Mouse (Mus musculus): ENCODE results near the gene Zfp574. TPM values are rescaled to one million over a fixed set of nuclear protein-coding genes. Genes with fewer than 3 reads are reported as not detected.

Gene Zfp574
- total RNA-seq, 1 experiment: 18.9 TPM

DNA sequence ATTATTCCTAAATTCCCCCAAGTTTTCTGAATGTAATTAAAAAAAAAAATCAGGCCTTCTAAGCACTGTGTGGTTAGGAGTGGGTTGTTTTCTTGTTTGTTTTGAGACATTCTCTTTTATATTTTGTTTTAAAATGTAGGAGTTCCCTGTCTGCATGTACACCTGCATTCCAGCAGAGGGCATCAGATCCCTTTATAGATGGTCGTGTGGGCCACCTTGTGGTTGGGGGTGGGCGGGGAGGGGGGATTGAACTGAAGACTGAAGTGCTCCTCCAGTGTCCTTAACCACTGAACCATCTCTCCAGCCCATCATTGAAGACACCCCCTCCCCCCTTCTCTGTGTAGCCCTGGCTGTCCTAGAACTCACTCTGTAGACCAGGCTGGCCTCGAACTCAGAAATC, 14.3 kb downstream of the Zfp574 start:
- in situ Hi-C loops (cut with MboI; ENCODE audit: low sequenced_read_pairs in 2 of 2, unreplicated experiment in 2 of 2): no loop called here
- Histone ChIP-seq H3K4me3 (ENCODE audit: insufficient read depth in 1 of 2, low read depth in 1 of 2, low read length in 2 of 2, poor library complexity in 1 of 2, severe bottlenecking in 1 of 2) (no peak overlapping the region), H3K9me3 (ENCODE audit: control insufficient read depth, insufficient read depth, low read depth, low read length) (no peaks in the 10 kb centered on the region), H3K27ac (ENCODE audit: insufficient read depth, low read depth, low read length, poor library complexity, severe bottlenecking) (no peak overlapping the region), H3K9ac (ENCODE audit: insufficient read depth, low read depth, low read length, poor library complexity, severe bottlenecking) (no peak overlapping the region), H3K36me3 (ENCODE audit: control insufficient read depth, insufficient read depth, low read length, poor library complexity, severe bottlenecking) (peaks cover 14% of the 10 kb centered on the region), H3K4me1 (ENCODE audit: control insufficient read depth in 2 of 2, insufficient read depth in 2 of 2, low read length in 2 of 2, poor library complexity in 1 of 2) (peaks cover 3 to 24% of the 10 kb centered on the region in 2 experiments; a peak in 3 of 4 replicates)
- DNase-seq (ENCODE audit: low read depth, low spot score): no peak
- TF ChIP-seq MAFK (IDR thresholded peaks at IDR 0.05; ENCODE audit: insufficient read depth, low read depth, low read length) (no peak), CHD2 (IDR thresholded peaks at IDR 0.05; ENCODE audit: low read depth, low read length) (no peak), HCFC1 (IDR thresholded peaks at IDR 0.05; ENCODE audit: borderline replicate concordance, insufficient read depth, low read length) (no peak), ZNF384 (IDR thresholded peaks at IDR 0.05; ENCODE audit: low read depth, low read length) (no peak), ZC3H11A (IDR thresholded peaks at IDR 0.05; ENCODE audit: borderline replicate concordance, low read depth, low read length) (no peak)

DNA sequence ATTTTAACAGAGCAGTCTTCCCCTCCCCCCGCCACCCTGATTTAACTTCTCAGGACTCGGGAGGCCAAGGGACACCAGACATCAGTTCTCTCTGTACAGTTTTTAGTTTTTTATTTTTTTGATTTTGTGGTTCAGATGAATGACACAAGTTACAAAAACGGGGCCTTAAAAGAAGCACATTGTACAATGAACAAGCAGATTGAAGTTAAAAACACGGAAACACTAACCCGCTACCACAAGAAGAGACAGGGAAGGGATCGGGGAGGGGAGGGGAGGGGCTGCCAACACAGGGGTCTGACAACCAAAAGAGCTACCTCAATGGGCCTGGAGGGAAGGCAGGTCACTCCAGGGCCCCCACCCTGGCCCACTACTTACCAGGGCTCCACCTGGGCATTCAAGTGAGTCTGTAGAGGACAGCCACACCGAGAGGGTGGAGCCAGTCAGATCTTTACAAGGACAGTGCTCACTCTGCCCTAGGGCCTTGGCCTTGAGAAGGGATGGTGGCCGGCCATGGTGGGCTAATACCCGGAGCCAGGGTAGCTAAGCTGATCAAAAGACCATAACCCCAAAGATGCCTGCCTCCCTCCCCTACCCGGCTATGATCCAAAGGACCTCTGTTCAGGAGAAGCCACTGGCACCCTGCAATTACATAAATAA, 15.0 kb downstream of the Zfp574 start:
- no peak overlapping the region for H3K27ac ChIP-seq (ENCODE audit: insufficient read depth, low read depth, low read length, poor library complexity, severe bottlenecking)
- H3K9me3 ChIP-seq (ENCODE audit: control insufficient read depth, insufficient read depth, low read depth, low read length): no peaks in the 10 kb centered on the region
- H3K36me3 ChIP-seq (ENCODE audit: control insufficient read depth, insufficient read depth, low read length, poor library complexity, severe bottlenecking): peaks cover 7% of the 10 kb centered on the region
- H3K4me3 ChIP-seq (ENCODE audit: insufficient read depth in 1 of 2, low read depth in 1 of 2, low read length in 2 of 2, poor library complexity in 1 of 2, severe bottlenecking in 1 of 2): no peak overlapping the region
- peaks cover 3 to 18% of the 10 kb centered on the region in 2 experiments; a peak in 3 of 4 replicates for H3K4me1 ChIP-seq (ENCODE audit: control insufficient read depth in 2 of 2, insufficient read depth in 2 of 2, low read length in 2 of 2, poor library complexity in 1 of 2)
- no peak for TF ChIP-seq CHD2 (IDR thresholded peaks at IDR 0.05; ENCODE audit: low read depth, low read length)
- TF ChIP-seq ZNF384 (IDR thresholded peaks at IDR 0.05; ENCODE audit: low read depth, low read length): no peak
- no peak for TF ChIP-seq HCFC1 (IDR thresholded peaks at IDR 0.05; ENCODE audit: borderline replicate concordance, insufficient read depth, low read length)
- TF ChIP-seq ZC3H11A (IDR thresholded peaks at IDR 0.05; ENCODE audit: borderline replicate concordance, low read depth, low read length): no peak
- TF ChIP-seq MAFK (IDR thresholded peaks at IDR 0.05; ENCODE audit: insufficient read depth, low read depth, low read length): no peak
- no peak for DNase-seq (ENCODE audit: low read depth, low spot score)
- no peak overlapping the region for H3K9ac ChIP-seq (ENCODE audit: insufficient read depth, low read depth, low read length, poor library complexity, severe bottlenecking)
- in situ Hi-C loops (cut with MboI; ENCODE audit: low sequenced_read_pairs in 2 of 2, unreplicated experiment in 2 of 2): no loop called here

GRCm38 (mm10) chr7:25087972-25088371, 15.6 kb downstream of the Zfp574 start:
- no peak overlapping the region for H3K27ac ChIP-seq (ENCODE audit: insufficient read depth, low read depth, low read length, poor library complexity, severe bottlenecking)
- no peak for DNase-seq (ENCODE audit: low read depth, low spot score)
- no peak overlapping the region for H3K4me3 ChIP-seq (ENCODE audit: insufficient read depth in 1 of 2, low read depth in 1 of 2, low read length in 2 of 2, poor library complexity in 1 of 2, severe bottlenecking in 1 of 2)
- no peak overlapping the region for H3K9ac ChIP-seq (ENCODE audit: insufficient read depth, low read depth, low read length, poor library complexity, severe bottlenecking)
- in situ Hi-C loops (cut with MboI; ENCODE audit: low sequenced_read_pairs in 2 of 2, unreplicated experiment in 2 of 2): no loop called here
- peaks cover 2% of the 10 kb centered on the region for H3K36me3 ChIP-seq (ENCODE audit: control insufficient read depth, insufficient read depth, low read length, poor library complexity, severe bottlenecking)
- H3K9me3 ChIP-seq (ENCODE audit: control insufficient read depth, insufficient read depth, low read depth, low read length): no peaks in the 10 kb centered on the region
- H3K4me1 ChIP-seq (ENCODE audit: control insufficient read depth in 2 of 2, insufficient read depth in 2 of 2, low read length in 2 of 2, poor library complexity in 1 of 2): peaks cover 3 to 23% of the 10 kb centered on the region in 2 experiments; a peak in 3 of 4 replicates
- TF ChIP-seq MAFK (IDR thresholded peaks at IDR 0.05; ENCODE audit: insufficient read depth, low read depth, low read length) (no peak), ZC3H11A (IDR thresholded peaks at IDR 0.05; ENCODE audit: borderline replicate concordance, low read depth, low read length) (no peak), ZNF384 (IDR thresholded peaks at IDR 0.05; ENCODE audit: low read depth, low read length) (peak; percentile 75; the same call in 1 of the 2 replicates)

GRCm38 (mm10) chr7:25088531-25088930, 16.2 kb downstream of the Zfp574 start:
- DNase-seq (ENCODE audit: low read depth, low spot score): no peak
- H3K9ac ChIP-seq (ENCODE audit: insufficient read depth, low read depth, low read length, poor library complexity, severe bottlenecking): no peak overlapping the region
- no peak overlapping the region; a peak in 1 of 4 replicates for H3K4me3 ChIP-seq (ENCODE audit: insufficient read depth in 1 of 2, low read depth in 1 of 2, low read length in 2 of 2, poor library complexity in 1 of 2, severe bottlenecking in 1 of 2)
- peaks cover 3 to 29% of the 10 kb centered on the region in 2 experiments; a peak in 3 of 4 replicates for H3K4me1 ChIP-seq (ENCODE audit: control insufficient read depth in 2 of 2, insufficient read depth in 2 of 2, low read length in 2 of 2, poor library complexity in 1 of 2)
- no peak for TF ChIP-seq MAFK (IDR thresholded peaks at IDR 0.05; ENCODE audit: insufficient read depth, low read depth, low read length)
- no peak for TF ChIP-seq ZNF384 (IDR thresholded peaks at IDR 0.05; ENCODE audit: low read depth, low read length)
- H3K27ac ChIP-seq (ENCODE audit: insufficient read depth, low read depth, low read length, poor library complexity, severe bottlenecking): no peak overlapping the region
- in situ Hi-C loops (cut with MboI; ENCODE audit: low sequenced_read_pairs in 2 of 2, unreplicated experiment in 2 of 2): no loop called here
- no peaks in the 10 kb centered on the region for H3K36me3 ChIP-seq (ENCODE audit: control insufficient read depth, insufficient read depth, low read length, poor library complexity, severe bottlenecking)
- H3K9me3 ChIP-seq (ENCODE audit: control insufficient read depth, insufficient read depth, low read depth, low read length): no peaks in the 10 kb centered on the region

DNA sequence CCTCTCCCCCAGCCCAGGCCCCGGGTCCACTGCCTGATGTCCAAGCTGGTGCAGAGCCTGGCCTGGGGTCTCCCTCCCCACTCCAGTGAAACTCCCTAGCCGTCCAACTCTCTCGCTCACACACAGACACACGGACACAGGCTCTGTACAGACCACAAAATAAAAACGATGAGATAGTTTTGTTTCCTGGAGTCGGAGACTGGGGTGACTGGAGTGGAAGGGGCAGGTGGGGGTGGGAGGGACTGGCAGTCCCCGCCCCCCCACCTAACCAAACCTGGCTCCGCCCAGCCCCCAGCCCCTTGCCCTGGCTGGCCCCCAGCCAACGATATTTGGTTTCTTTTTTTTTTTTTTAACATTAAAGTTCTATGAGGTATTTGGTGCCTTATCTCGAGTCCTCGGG, 16.6 kb downstream of the Zfp574 start:
- no peaks in the 10 kb centered on the region for H3K36me3 ChIP-seq (ENCODE audit: control insufficient read depth, insufficient read depth, low read length, poor library complexity, severe bottlenecking)
- TF ChIP-seq MAFK (IDR thresholded peaks at IDR 0.05; ENCODE audit: insufficient read depth, low read depth, low read length): no peak
- TF ChIP-seq ZNF384 (IDR thresholded peaks at IDR 0.05; ENCODE audit: low read depth, low read length): no peak
- no peak for TF ChIP-seq CHD2 (IDR thresholded peaks at IDR 0.05; ENCODE audit: low read depth, low read length)
- no peak for TF ChIP-seq HCFC1 (IDR thresholded peaks at IDR 0.05; ENCODE audit: borderline replicate concordance, insufficient read depth, low read length)
- no peak for TF ChIP-seq ZC3H11A (IDR thresholded peaks at IDR 0.05; ENCODE audit: borderline replicate concordance, low read depth, low read length)
- no peak overlapping the region for H3K27ac ChIP-seq (ENCODE audit: insufficient read depth, low read depth, low read length, poor library complexity, severe bottlenecking)
- H3K9ac ChIP-seq (ENCODE audit: insufficient read depth, low read depth, low read length, poor library complexity, severe bottlenecking): no peak overlapping the region
- H3K4me1 ChIP-seq (ENCODE audit: control insufficient read depth in 2 of 2, insufficient read depth in 2 of 2, low read length in 2 of 2, poor library complexity in 1 of 2): peaks cover 3 to 30% of the 10 kb centered on the region in 2 experiments; a peak in 3 of 4 replicates
- in situ Hi-C loops (cut with MboI; ENCODE audit: low sequenced_read_pairs in 2 of 2, unreplicated experiment in 2 of 2): no loop called here
- DNase-seq (ENCODE audit: low read depth, low spot score): no peak
- H3K4me3 ChIP-seq (ENCODE audit: insufficient read depth in 1 of 2, low read depth in 1 of 2, low read length in 2 of 2, poor library complexity in 1 of 2, severe bottlenecking in 1 of 2): no peak overlapping the region; a peak in 1 of 4 replicates
- H3K9me3 ChIP-seq (ENCODE audit: control insufficient read depth, insufficient read depth, low read depth, low read length): no peaks in the 10 kb centered on the region
